Mouse (Mus musculus) thymus, postnatal 0 days (tissue): ENCODE results near the gene Gls. TPM values are rescaled to one million over a fixed set of nuclear protein-coding genes. Genes with fewer than 3 reads are reported as not detected.

Experiments used
- DNase-seq: peaks from one replicate; pipeline ENCODE4 v3.0.0-alpha.2; 2015; ENCODE audit warnings: low spot score
- polyA plus RNA-seq: library from polyadenylated mRNA; unstranded; fragments of >200 nt; fragmentation: Nextera tagmentation; extraction: Ambion mirVana; gene quantifications from 2 replicates; pipeline ENCODE4 v1.2.1, GENCODE M21; 2015

Gene Gls
- polyA plus RNA-seq, 1 experiment from 2014 or later = 38.3 TPM

DNA sequence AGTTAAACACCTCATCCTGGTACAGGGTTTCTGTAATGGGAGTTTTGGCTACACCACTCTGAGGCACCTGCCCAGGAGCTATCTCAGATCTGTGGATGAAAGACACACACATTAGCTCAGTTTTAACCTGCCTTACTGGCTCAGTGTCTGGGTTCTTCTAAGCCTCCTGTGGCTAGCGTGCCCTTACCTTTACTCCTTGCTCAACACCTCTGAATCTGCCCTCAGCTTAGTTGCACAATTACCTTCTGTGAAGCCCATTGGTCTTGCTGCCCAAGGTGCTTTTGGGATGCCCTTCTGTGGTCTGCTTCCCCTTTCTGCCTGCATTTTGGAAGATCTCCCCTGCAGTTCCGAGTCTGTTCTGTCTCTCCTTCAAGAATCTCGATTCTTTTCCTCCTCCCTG is 108.2 kb downstream of the Gls start:
- no peak for DNase-seq

DNA sequence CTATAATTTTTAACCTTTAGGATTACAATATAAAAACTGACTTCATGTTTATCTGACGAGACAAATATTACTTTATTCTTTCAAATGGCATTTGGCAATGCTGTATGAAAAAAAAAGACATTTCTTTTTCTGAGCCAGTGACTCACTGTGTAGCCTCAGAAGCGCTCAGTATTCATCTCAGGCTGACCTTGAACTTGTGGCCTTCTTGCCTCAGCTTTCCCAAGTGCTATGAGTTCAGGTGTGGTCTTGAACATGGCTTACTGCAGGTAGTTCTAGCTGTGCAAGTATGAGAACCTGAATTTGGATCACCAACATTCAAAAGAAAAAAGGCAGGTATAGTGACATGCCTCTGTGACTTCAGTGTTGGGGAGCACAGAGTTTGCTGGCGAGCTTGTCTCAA is 112.0 kb downstream of the Gls start:
- DNase-seq = no peak

- peak; percentile 30 for DNase-seq
Measured at GRCm38 (mm10) chr1:52120191-52120590, 112.8 kb downstream of the Gls start.

- DNase-seq = peak; percentile 32
Measured at GRCm38 (mm10) chr1:52119691-52120090, 113.3 kb downstream of the Gls start.

DNA sequence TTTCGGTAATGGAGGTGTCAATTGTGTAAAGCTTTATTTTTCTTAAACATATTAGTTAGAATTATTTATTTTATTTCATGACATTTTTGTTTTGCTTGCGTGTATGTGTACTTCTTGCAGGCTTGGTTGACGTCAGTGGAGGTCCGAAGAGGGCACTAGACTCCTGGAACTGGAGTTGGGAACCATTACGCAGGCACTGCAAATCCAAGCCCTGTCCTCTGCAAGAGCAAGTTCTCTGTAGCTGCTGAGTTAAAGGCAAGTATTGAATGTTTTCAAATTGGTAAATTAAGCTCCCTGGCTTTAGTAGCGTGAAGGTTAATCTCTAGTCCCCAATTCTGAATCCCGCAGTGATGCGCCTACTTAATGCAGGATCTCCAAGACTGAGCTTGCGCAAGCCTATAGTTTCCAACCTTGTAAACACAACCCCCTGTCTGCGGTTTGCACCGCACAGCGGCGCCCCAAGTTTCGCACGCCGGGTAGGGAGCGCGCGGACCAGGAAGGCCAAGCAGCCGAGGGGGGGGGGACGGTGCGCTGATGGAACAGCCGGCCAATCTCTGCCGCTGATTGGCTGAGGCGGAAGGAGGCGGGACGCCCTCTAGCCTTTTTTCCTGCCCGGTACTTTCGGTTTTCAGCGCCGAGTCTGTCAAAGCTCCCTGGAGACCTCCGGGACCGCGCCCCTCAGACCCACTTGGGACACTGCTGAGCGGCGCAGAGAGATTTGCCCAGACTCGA is 114.0 kb downstream of the Gls start, which contains the start of gene Stat1:
Gene Stat1, plus strand, starts transcription at position 581 of the 732 bp plus-strand sequence.
- DNase-seq = peak; percentile 95

- no peak for DNase-seq
Measured at GRCm38 (mm10) chr1:52117777-52118176, 115.3 kb downstream of the Gls start.

DNA sequence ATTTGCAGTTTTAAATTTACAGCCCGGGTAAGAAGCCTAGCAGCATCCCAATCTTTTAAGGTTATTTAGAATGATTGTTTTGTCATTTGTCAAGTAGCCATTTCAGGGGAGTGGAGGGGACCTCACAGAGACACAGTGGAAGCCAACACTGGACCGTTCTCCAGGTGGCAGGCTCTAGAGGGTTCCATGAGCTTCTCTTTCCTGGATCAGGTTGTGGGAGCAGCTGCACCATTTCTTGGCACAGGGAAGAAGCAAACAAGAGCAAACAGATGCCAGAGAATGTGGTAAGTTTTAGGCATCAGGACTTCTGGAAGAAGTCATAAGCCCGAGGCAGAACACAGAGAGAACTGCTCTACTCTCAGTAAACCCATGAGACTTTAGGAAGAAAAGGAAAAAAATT is 116.6 kb downstream of the Gls start:
- DNase-seq = no peak

DNA sequence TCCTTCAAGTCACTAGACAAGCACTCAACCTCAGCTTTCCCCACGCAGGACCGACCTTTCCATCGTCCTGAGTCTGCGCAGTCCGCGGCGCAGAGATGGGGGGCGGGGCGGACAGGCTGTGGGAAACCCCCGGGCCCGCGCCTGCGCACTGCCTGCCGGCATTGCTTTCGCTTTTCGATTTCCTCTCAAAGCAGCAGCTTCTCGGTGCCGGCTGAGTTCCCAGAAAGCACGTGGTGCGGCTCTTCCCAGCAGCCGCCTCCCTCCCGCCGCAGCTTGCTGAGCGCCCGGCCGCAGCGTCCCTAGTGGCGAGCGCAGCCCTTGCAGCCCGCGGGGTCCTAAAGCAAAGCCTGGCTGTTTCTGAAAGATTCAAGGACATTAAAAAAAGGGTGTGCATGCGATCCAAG is 119.4 kb downstream of the Gls start:
- DNase-seq = peak; percentile 97

Other genes with a start within 250 kb of the Gls start
- gene Stat4, start 246.1 kb downstream of the Gls start, polyA plus RNA-seq = 36.8 and 38.6 TPM in 2 replicates
- gene Stat1, start 113.8 kb downstream of the Gls start, polyA plus RNA-seq = 212 and 220 TPM in 2 replicates